Mouse (Mus musculus) CH12.LX (cell line): ENCODE results near the gene Mtnr1b. TPM values are rescaled to one million over a fixed set of nuclear protein-coding genes. Genes with fewer than 3 reads are reported as not detected.

Experiments
- DNase-seq: peaks from one replicate; pipeline ENCODE4 v3.0.0-alpha.2; 2013; ENCODE audit errors: extremely low read depth
- H3K27ac ChIP-seq: 2 replicates; pipeline ENCODE4 v1.5.1; 2012; ENCODE audit warnings: low read depth, mild to moderate bottlenecking, control low read depth, moderate library complexity; ENCODE audit not compliant: insufficient read depth
- H3K27me3 ChIP-seq: replicated peaks from 2 replicates; pipeline ENCODE3; 2012; ENCODE audit warnings: inconsistent platforms
- H3K36me3 ChIP-seq, 2 experiments: replicated peaks in 1 of 2; 2 replicates each; pipeline versions ENCODE3 to v1.6.1; 2012; ENCODE audit warnings: inconsistent platforms in 1 of 2, low read length in 1 of 2, mild to moderate bottlenecking in 1 of 2, mixed read lengths in 1 of 2, moderate library complexity in 1 of 2; ENCODE audit not compliant: control insufficient read depth in 1 of 2, insufficient read depth in 1 of 2
- H3K4me1 ChIP-seq, 2 experiments: 2 replicates each; pipeline ENCODE4 v1.6.1; 2012; ENCODE audit warnings: inconsistent platforms in 1 of 2, moderate library complexity in 1 of 2; ENCODE audit not compliant: insufficient read depth in 2 of 2, control insufficient read depth in 1 of 2
- H3K4me2 ChIP-seq: 2 replicates; pipeline ENCODE4 v1.6.1; 2012; ENCODE audit warnings: low read depth, mild to moderate bottlenecking, control low read depth; ENCODE audit not compliant: poor library complexity, insufficient read depth, severe bottlenecking
- H3K4me3 ChIP-seq, 3 experiments: fragments of 150-350 bp in 1 of 3; sonication (generic) in 1 of 3; replicated peaks in 1 of 3; 2 replicates each; pipeline versions ENCODE3 to v1.5.1; 2011 to 2012; ENCODE audit warnings: low read depth in 2 of 3, low read length in 2 of 3, mild to moderate bottlenecking in 2 of 3, moderate library complexity in 2 of 3, control low read depth in 1 of 3, improper control_type of control experiment in 1 of 3, inconsistent platforms in 1 of 3, mixed read lengths in 1 of 3; ENCODE audit not compliant: poor library complexity in 1 of 3
- H3K79me2 ChIP-seq: replicated peaks from 2 replicates; pipeline ENCODE4 v1.6.1; 2012; ENCODE audit warnings: mild to moderate bottlenecking, moderate library complexity; ENCODE audit not compliant: control insufficient read depth, poor library complexity, insufficient read depth, severe bottlenecking; ENCODE audit errors: extremely low read depth
- H3K9ac ChIP-seq: 2 replicates; pipeline ENCODE4 v1.6.1; 2012; ENCODE audit warnings: low read depth, mild to moderate bottlenecking, control low read depth, moderate library complexity; ENCODE audit not compliant: insufficient read depth
- H3K9me3 ChIP-seq: replicated peaks from 2 replicates; pipeline ENCODE3; 2012; ENCODE audit warnings: low read length, inconsistent platforms, mixed read lengths
- CHD1 ChIP-seq: IDR thresholded peaks from 2 replicates; pipeline ENCODE4 v1.6.1; 2012; ENCODE audit warnings: low read depth, low read length, improper control_type of control experiment, inconsistent platforms
- CHD2 ChIP-seq: IDR thresholded peaks from 2 replicates; pipeline ENCODE4 v1.6.1; 2011; ENCODE audit warnings: low read length, improper control_type of control experiment
- ELF1 ChIP-seq: IDR thresholded peaks from 2 replicates; pipeline ENCODE4 v1.6.1; 2014; ENCODE audit warnings: low read depth, mild to moderate bottlenecking, inconsistent platforms, low read length, improper control_type of control experiment
- EP300 ChIP-seq: IDR thresholded peaks from 2 replicates; pipeline ENCODE4 v1.6.1; 2011; ENCODE audit warnings: low read length, improper control_type of control experiment
- ETS1 ChIP-seq: conservative IDR thresholded peaks from 2 replicates; pipeline ENCODE4 v1.6.1; 2012; ENCODE audit warnings: low read depth, mild to moderate bottlenecking, inconsistent platforms, low read length, improper control_type of control experiment, moderate library complexity
- GABPA ChIP-seq: IDR thresholded peaks from 2 replicates; pipeline ENCODE4 v1.6.1; 2012; ENCODE audit warnings: low read depth, low read length, improper control_type of control experiment, inconsistent platforms; ENCODE audit not compliant: insufficient replicate concordance
- KAT2A ChIP-seq: IDR thresholded peaks from 2 replicates; pipeline ENCODE4 v1.6.1; 2012; ENCODE audit warnings: low read length, improper control_type of control experiment, inconsistent platforms; ENCODE audit not compliant: insufficient replicate concordance
- MAX ChIP-seq: IDR thresholded peaks from 2 replicates; pipeline ENCODE4 v1.6.1; 2011; ENCODE audit warnings: low read length, improper control_type of control experiment
- MAZ ChIP-seq: IDR thresholded peaks from 2 replicates; pipeline ENCODE4 v1.6.1; 2012; ENCODE audit warnings: low read depth, mild to moderate bottlenecking, inconsistent platforms, low read length, improper control_type of control experiment, moderate library complexity
- MEF2A ChIP-seq: IDR thresholded peaks from 2 replicates; pipeline ENCODE4 v1.6.1; 2014; ENCODE audit warnings: low read depth, mild to moderate bottlenecking, inconsistent platforms, low read length, improper control_type of control experiment, borderline replicate concordance
- MXI1 ChIP-seq: IDR thresholded peaks from 2 replicates; pipeline ENCODE4 v1.6.1; 2011; ENCODE audit warnings: mild to moderate bottlenecking, low read depth, low read length, improper control_type of control experiment
- MYC ChIP-seq: IDR thresholded peaks from 2 replicates; pipeline ENCODE4 v1.6.1; 2011; ENCODE audit warnings: low read depth, mild to moderate bottlenecking, improper control_type of control experiment, low read length
- PAX5 ChIP-seq: IDR thresholded peaks from 2 replicates; pipeline ENCODE4 v1.6.1; 2012; ENCODE audit warnings: low read length, inconsistent platforms, mixed read lengths
- RAD21 ChIP-seq: IDR thresholded peaks from 2 replicates; pipeline ENCODE4 v1.6.1; 2011; ENCODE audit warnings: low read depth, mild to moderate bottlenecking, low read length, improper control_type of control experiment, moderate library complexity
- RCOR1 ChIP-seq: conservative IDR thresholded peaks from 2 replicates; pipeline ENCODE4 v1.6.1; 2012; ENCODE audit warnings: low read depth, mild to moderate bottlenecking, inconsistent platforms, low read length, improper control_type of control experiment
- TCF12 ChIP-seq: IDR thresholded peaks from 2 replicates; pipeline ENCODE4 v1.6.1; 2014; ENCODE audit warnings: low read depth, mild to moderate bottlenecking, inconsistent platforms, low read length, improper control_type of control experiment
- UBTF ChIP-seq: IDR thresholded peaks from 2 replicates; pipeline ENCODE4 v1.6.1; 2012; ENCODE audit warnings: low read depth, mild to moderate bottlenecking, inconsistent platforms, low read length, improper control_type of control experiment, moderate library complexity
- USF1 ChIP-seq: IDR thresholded peaks from 2 replicates; pipeline ENCODE4 v1.6.1; 2014; ENCODE audit warnings: low read depth, mild to moderate bottlenecking, inconsistent platforms, low read length, improper control_type of control experiment
- dilution Hi-C: fragments of 300-500 bp; cut with MboI; formaldehyde crosslinking; loops from 2 replicates; pipeline ENCODE4 v1.14.3; 2020; ENCODE audit warnings: low sequenced_read_pairs; ENCODE audit not compliant: extremely low pct_unique_long_range_greater_than_20kb, extremely low pct_ligation_motif_present
- in situ Hi-C: fragments of 300-500 bp; cut with MboI; formaldehyde crosslinking; loops from 3 replicates; pipeline ENCODE4 v1.14.3; 2019; ENCODE audit warnings: low sequenced_read_pairs, low pct_ligation_motif_present, low pct_unique_long_range_greater_than_20kb, mixed read lengths
- polyA plus RNA-seq: library from polyadenylated mRNA; unstranded; fragments of >175 nt; gene quantifications from 2 replicates; pipeline ENCODE4 v1.2.1, GENCODE M21; 2012; ENCODE audit warnings: low read depth; ENCODE audit not compliant: insufficient read length
- total RNA-seq, 2 experiments: library from RNA; depleted of rRNA; stranded (reverse); fragments of 300-350 nt in 1 of 2; fragments of >200 nt in 1 of 2; gene quantifications; 2 replicates each; pipeline ENCODE4 v1.2.3; 2012 to 2014

The Mtnr1b gene
- total and polyA plus RNA-seq, 3 experiments = not detected

DNA sequence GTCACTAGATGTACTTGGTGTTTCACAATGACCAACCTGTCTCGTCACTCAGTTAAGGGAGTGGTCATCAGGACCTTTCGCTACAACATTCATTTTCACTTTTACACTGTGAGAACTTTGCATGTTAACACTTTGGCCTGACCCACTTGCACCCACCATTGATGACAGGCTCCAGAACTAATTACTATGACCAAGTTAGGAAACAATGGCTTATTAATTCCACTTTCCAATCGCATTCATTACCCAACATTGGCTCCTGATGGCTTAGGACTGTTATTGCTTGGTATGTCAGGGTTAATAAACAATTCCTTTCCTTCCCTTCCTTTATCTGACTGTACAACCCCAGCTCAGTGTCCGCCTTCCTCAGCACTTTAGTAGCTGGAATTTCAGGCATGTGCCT, 92.4 kb downstream of the Mtnr1b start:
- no peak for TF ChIP-seq TCF12
- TF ChIP-seq KAT2A = no peak
- TF ChIP-seq ETS1 = no peak
- no peak for TF ChIP-seq MAZ
- TF ChIP-seq MYC = no peak
- no peak for TF ChIP-seq UBTF
- TF ChIP-seq USF1 = no peak
- TF ChIP-seq ELF1 = no peak
- no peak for TF ChIP-seq MAX
- Histone ChIP-seq H3K4me2 (peak overlapping the region; percentile 26), H3K9ac (no peak overlapping the region), H3K27ac (no peak overlapping the region), H3K27me3 (no peaks in the 10 kb centered on the region), H3K9me3 (no peaks in the 10 kb centered on the region), H3K4me3 (no peak overlapping the region), H3K36me3 (no peaks in the 10 kb centered on the region), H3K4me1 (no peaks in the 10 kb centered on the region), H3K79me2 (no peaks in the 10 kb centered on the region)
- dilution Hi-C loops (no loop called here), in situ Hi-C loops (no loop called here)
- peak; percentile 6 for DNase-seq

- Histone ChIP-seq H3K79me2 (no peaks in the 10 kb centered on the region), H3K27ac (no peak overlapping the region), H3K9me3 (no peaks in the 10 kb centered on the region), H3K4me2 (no peak overlapping the region), H3K36me3 (no peaks in the 10 kb centered on the region), H3K27me3 (no peaks in the 10 kb centered on the region), H3K4me1 (peaks cover 0 to 3% of the 10 kb centered on the region in 2 experiments; a peak in 1 of 4 replicates), H3K4me3 (no peak overlapping the region), H3K9ac (no peak overlapping the region)
- DNase-seq = no peak
- no peak for TF ChIP-seq MEF2A
- TF ChIP-seq CHD1 = no peak
- no peak for TF ChIP-seq USF1
- TF ChIP-seq GABPA = no peak
- TF ChIP-seq MXI1 = no peak
- TF ChIP-seq KAT2A = no peak
- no peak for TF ChIP-seq RCOR1
- TF ChIP-seq PAX5 = no peak
- TF ChIP-seq RAD21 = no peak
- TF ChIP-seq ELF1 = no peak
- TF ChIP-seq EP300 = no peak
- no peak for TF ChIP-seq CHD2
- in situ Hi-C loops = no loop called here
- dilution Hi-C loops = no loop called here
Measured at GRCm38 (mm10) chr9:15774911-15775310, 99.4 kb downstream of the Mtnr1b start.

Other genes with a start within 250 kb of the Mtnr1b start
- 0.04 TPM in 1 of 2 replicates, not detected in the other for gene Deup1, start 246.6 kb downstream of the Mtnr1b start, total RNA-seq (2012; rRNA removed)
- gene Deup1, start 246.6 kb downstream of the Mtnr1b start, total RNA-seq (2014; rRNA removed) = 0.24 and 0.42 TPM in 2 replicates
- gene Deup1, start 246.6 kb downstream of the Mtnr1b start, polyA plus RNA-seq = 0.27 and 0.29 TPM in 2 replicates
- gene Slc36a4, start 164.8 kb downstream of the Mtnr1b start, total RNA-seq (2012; rRNA removed) = 8.4 and 9.0 TPM in 2 replicates
- 9.2 and 10.3 TPM in 2 replicates for gene Slc36a4, start 164.8 kb downstream of the Mtnr1b start, total RNA-seq (2014; rRNA removed)
- gene Slc36a4, start 164.8 kb downstream of the Mtnr1b start, polyA plus RNA-seq = 6.6 and 6.9 TPM in 2 replicates